Mouse (Mus musculus): Measurements from ENCODE around the gene Gm27027. TPM values are rescaled to one million over a fixed set of nuclear protein-coding genes. Genes with fewer than 3 reads are reported as not detected.

Gene Gm27027
- polyA plus RNA-seq, 1 experiment from 2014 or later = not detected

- Histone ChIP-seq H3K27ac (ENCODE audit: low read depth) (no peak overlapping the region), H3K36me3 (replicated peaks; ENCODE audit: insufficient read depth, low read length) (no peaks in the 10 kb centered on the region), H3K4me1 (ENCODE audit: insufficient read depth) (no peaks in the 10 kb centered on the region), H3K4me3 (ENCODE audit: low read depth, low read length) (no peak overlapping the region), H3K27me3 (ENCODE audit: insufficient read depth, low read length) (no peaks in the 10 kb centered on the region), H3K9me3 (ENCODE audit: low read length) (no peaks in the 10 kb centered on the region), H3K9ac (replicated peaks) (no peak overlapping the region), H3K4me2 (ENCODE audit: low read depth, low read length) (no peak overlapping the region)
- DNase-seq (no peak), ATAC-seq (no peak)
- TF ChIP-seq CTCF (IDR thresholded peaks at IDR 0.05; ENCODE audit: low read depth) (no peak), EP300 (IDR thresholded peaks at IDR 0.05; ENCODE audit: low read depth) (no peak)
- 56% methylated on average over 7 of the region's 7 CpGs for WGBS (ENCODE audit: insufficient replicate concordance)
Measured at GRCm38 (mm10) chr2:93964494-93965160, 31.5 kb downstream of the Gm27027 start.

GRCm38 (mm10) chr2:93963802-93964201 is 32.4 kb downstream of the Gm27027 start:
- TF ChIP-seq CTCF (IDR thresholded peaks at IDR 0.05; ENCODE audit: low read depth) = no peak
- TF ChIP-seq EP300 (IDR thresholded peaks at IDR 0.05; ENCODE audit: low read depth) = no peak
- Histone ChIP-seq H3K4me1 (ENCODE audit: insufficient read depth) (no peaks in the 10 kb centered on the region), H3K9me3 (ENCODE audit: low read length) (no peaks in the 10 kb centered on the region), H3K27me3 (ENCODE audit: insufficient read depth, low read length) (no peaks in the 10 kb centered on the region), H3K27ac (ENCODE audit: low read depth) (no peak overlapping the region), H3K9ac (replicated peaks) (no peak overlapping the region), H3K4me2 (ENCODE audit: low read depth, low read length) (no peak overlapping the region), H3K4me3 (ENCODE audit: low read depth, low read length) (no peak overlapping the region), H3K36me3 (replicated peaks; ENCODE audit: insufficient read depth, low read length) (no peaks in the 10 kb centered on the region)
- no peak for DNase-seq
- no peak for ATAC-seq
- WGBS (ENCODE audit: insufficient replicate concordance) = 64% methylated on average over 1 of the region's 1 CpGs

- H3K36me3 ChIP-seq (replicated peaks; ENCODE audit: insufficient read depth, low read length) = no peaks in the 10 kb centered on the region
- H3K4me3 ChIP-seq (ENCODE audit: low read depth, low read length) = no peak overlapping the region
- H3K27me3 ChIP-seq (ENCODE audit: insufficient read depth, low read length) = peaks cover 18% of the 10 kb centered on the region
- no peak for ATAC-seq
- WGBS (ENCODE audit: insufficient replicate concordance) = 54% methylated on average over 8 of the region's 8 CpGs
- no peak overlapping the region for H3K9ac ChIP-seq (replicated peaks)
- no peak for DNase-seq
- H3K9me3 ChIP-seq (ENCODE audit: low read length) = no peaks in the 10 kb centered on the region
- no peaks in the 10 kb centered on the region for H3K4me1 ChIP-seq (ENCODE audit: insufficient read depth)
- H3K27ac ChIP-seq (ENCODE audit: low read depth) = no peak overlapping the region
- TF ChIP-seq EP300 (IDR thresholded peaks at IDR 0.05; ENCODE audit: low read depth) (no peak), CTCF (IDR thresholded peaks at IDR 0.05; ENCODE audit: low read depth) (no peak)
- H3K4me2 ChIP-seq (ENCODE audit: low read depth, low read length) = no peak overlapping the region
Measured at GRCm38 (mm10) chr2:93961716-93962115, 34.4 kb downstream of the Gm27027 start.

- no peak overlapping the region for H3K9ac ChIP-seq (replicated peaks)
- H3K4me3 ChIP-seq (ENCODE audit: low read depth, low read length) = no peak overlapping the region
- TF ChIP-seq CTCF (IDR thresholded peaks at IDR 0.05; ENCODE audit: low read depth) = no peak
- no peak for TF ChIP-seq EP300 (IDR thresholded peaks at IDR 0.05; ENCODE audit: low read depth)
- DNase-seq (no peak), ATAC-seq (no peak)
- H3K4me1 ChIP-seq (ENCODE audit: insufficient read depth) = peaks cover 2% of the 10 kb centered on the region; the same call in 1 of the 2 replicates
- no peak overlapping the region for H3K27ac ChIP-seq (ENCODE audit: low read depth)
- no peaks in the 10 kb centered on the region for H3K9me3 ChIP-seq (ENCODE audit: low read length)
- no peak overlapping the region for H3K4me2 ChIP-seq (ENCODE audit: low read depth, low read length)
- peaks cover 42% of the 10 kb centered on the region for H3K27me3 ChIP-seq (ENCODE audit: insufficient read depth, low read length)
- whole genome bisulfite sequencing (ENCODE audit: insufficient replicate concordance) = 63% methylated on average over 8 of the region's 8 CpGs
- no peaks in the 10 kb centered on the region for H3K36me3 ChIP-seq (replicated peaks; ENCODE audit: insufficient read depth, low read length)
Measured at GRCm38 (mm10) chr2:93959346-93959745, 36.8 kb downstream of the Gm27027 start.

GRCm38 (mm10) chr2:93958216-93958615 is 37.9 kb downstream of the Gm27027 start:
- Histone ChIP-seq H3K27ac (ENCODE audit: low read depth) (no peak overlapping the region), H3K36me3 (replicated peaks; ENCODE audit: insufficient read depth, low read length) (no peaks in the 10 kb centered on the region), H3K4me3 (ENCODE audit: low read depth, low read length) (no peak overlapping the region), H3K9ac (replicated peaks) (no peak overlapping the region), H3K4me1 (ENCODE audit: insufficient read depth) (peaks cover 2% of the 10 kb centered on the region; the same call in 1 of the 2 replicates), H3K4me2 (ENCODE audit: low read depth, low read length) (no peak overlapping the region), H3K27me3 (ENCODE audit: insufficient read depth, low read length) (peaks cover 51% of the 10 kb centered on the region), H3K9me3 (ENCODE audit: low read length) (no peaks in the 10 kb centered on the region)
- DNase-seq = no peak
- no peak for ATAC-seq
- 55% methylated on average over 3 of the region's 3 CpGs for WGBS (ENCODE audit: insufficient replicate concordance)
- TF ChIP-seq CTCF (IDR thresholded peaks at IDR 0.05; ENCODE audit: low read depth) (no peak), EP300 (IDR thresholded peaks at IDR 0.05; ENCODE audit: low read depth) (no peak)

- Histone ChIP-seq H3K27me3 (ENCODE audit: insufficient read depth, low read length) (peaks cover 51% of the 10 kb centered on the region), H3K4me3 (ENCODE audit: low read depth, low read length) (no peak overlapping the region), H3K36me3 (replicated peaks; ENCODE audit: insufficient read depth, low read length) (no peaks in the 10 kb centered on the region), H3K9ac (replicated peaks) (no peak overlapping the region), H3K27ac (ENCODE audit: low read depth) (no peak overlapping the region), H3K4me2 (ENCODE audit: low read depth, low read length) (no peak overlapping the region), H3K9me3 (ENCODE audit: low read length) (no peaks in the 10 kb centered on the region), H3K4me1 (ENCODE audit: insufficient read depth) (peaks cover 2% of the 10 kb centered on the region; the same call in 1 of the 2 replicates)
- TF ChIP-seq CTCF (IDR thresholded peaks at IDR 0.05; ENCODE audit: low read depth) (no peak), EP300 (IDR thresholded peaks at IDR 0.05; ENCODE audit: low read depth) (no peak)
- ATAC-seq = no peak
- 62% methylated on average over 8 of the region's 8 CpGs for WGBS (ENCODE audit: insufficient replicate concordance)
- DNase-seq = no peak
Measured at GRCm38 (mm10) chr2:93957785-93958175, 38.4 kb downstream of the Gm27027 start.

Data from liver, postnatal 0 days (tissue).